12 mouse cellular contexts compared by ENCODE assay signal in genomic region chr2:68409640-68410215, GRCm38 (mm10).
A peak's percentile ranks its signal among the peaks of the same experiment; 100 is the strongest.
DNase-seq lines count a peak whose midpoint lies in the region; ATAC-seq and TF ChIP-seq lines count a peak whose summit lies in the region.
"Had no signal": no experiment of that assay in that cellular context is flagged by ENCODE, and none has a peak within 500 bp of the region (broad histone marks: within the 10 kb centered on the region; RNA-seq: fewer than 3 reads in every experiment).

No protein-coding gene starts in this region.

- ATAC-seq in midbrain, embryonic 11.5 days (ENCODE audit: low FRiP score) = 0 out of 2 replicates have a peak, but pooled peaks have one; percentile 5
- no peak for ATAC-seq in midbrain, embryonic 15.5 days (replicated peaks)
- ATAC-seq in intestine, postnatal 0 days = peak; percentile 70
- peak; percentile 59 for ATAC-seq in stomach, postnatal 0 days (ENCODE audit: low FRiP score, low TSS enrichment)

- no peak overlapping the region for H3K4me2 ChIP-seq in midbrain, embryonic 11.5 days
- no peak overlapping the region for H3K4me2 ChIP-seq in midbrain, embryonic 15.5 days
- peak overlapping the region; percentile 41 for H3K4me2 ChIP-seq in intestine, postnatal 0 days (replicated peaks; ENCODE audit: low read depth)
- H3K4me2 ChIP-seq in stomach, postnatal 0 days (replicated peaks; ENCODE audit: low read depth) = no peak overlapping the region
- H3K4me2 ChIP-seq: limb, embryonic 13.5 days had no signal

- WGBS in heart, embryonic 10.5 days = 91% methylated on average over 12 of the region's 12 CpGs
- WGBS in midbrain, embryonic 11.5 days = 92% methylated on average over 12 of the region's 12 CpGs
- 78% methylated on average over 12 of the region's 12 CpGs for WGBS in midbrain, embryonic 15.5 days
- WGBS in intestine, postnatal 0 days = 29% methylated on average over 12 of the region's 12 CpGs
- 49% methylated on average over 12 of the region's 12 CpGs for WGBS in stomach, postnatal 0 days

- no peak overlapping the region for H3K4me3 ChIP-seq in heart, embryonic 10.5 days
- no peak overlapping the region for H3K4me3 ChIP-seq in midbrain, embryonic 11.5 days (ENCODE audit: low read depth, low read length)
- no peak overlapping the region for H3K4me3 ChIP-seq in midbrain, embryonic 15.5 days
- H3K4me3 ChIP-seq in intestine, postnatal 0 days (ENCODE audit: low read depth, low read length) = no peak overlapping the region
- no peak overlapping the region for H3K4me3 ChIP-seq in stomach, postnatal 0 days (ENCODE audit: low read depth, low read length)
- H3K4me3 ChIP-seq: limb, embryonic 13.5 days had no signal

- intact Hi-C loops in heart, postnatal 36 days (cut with DNase I) = no loop called here

- 0 out of 2 replicates have a peak overlapping the region, but pooled peaks have one; percentile 13 for H3K27ac ChIP-seq in heart, embryonic 10.5 days
- no peak overlapping the region for H3K27ac ChIP-seq in midbrain, embryonic 11.5 days (ENCODE audit: low read depth, low read length)
- no peak overlapping the region for H3K27ac ChIP-seq in midbrain, embryonic 15.5 days
- H3K27ac ChIP-seq in intestine, postnatal 0 days (ENCODE audit: low read depth, low read length) = no peak overlapping the region
- 0 out of 2 replicates have a peak overlapping the region, but pooled peaks have one; percentile 49 for H3K27ac ChIP-seq in stomach, postnatal 0 days (replicated peaks)
- H3K27ac ChIP-seq: limb, embryonic 13.5 days had no signal

- TF ChIP-seq EP300 in stomach, postnatal 0 days (optimal IDR thresholded peaks at IDR 0.05) = no peak

- 0 out of 2 replicates have a peak, but pooled peaks cover 4% of the 10 kb centered on the region for H3K36me3 ChIP-seq in heart, embryonic 10.5 days
- no peaks in the 10 kb centered on the region for H3K36me3 ChIP-seq in midbrain, embryonic 11.5 days (ENCODE audit: control insufficient read depth, insufficient read depth, low read length)
- H3K36me3 ChIP-seq in midbrain, embryonic 15.5 days (replicated peaks) = no peaks in the 10 kb centered on the region
- no peaks in the 10 kb centered on the region for H3K36me3 ChIP-seq in intestine, postnatal 0 days (ENCODE audit: control insufficient read depth, insufficient read depth)
- no peaks in the 10 kb centered on the region for H3K36me3 ChIP-seq in stomach, postnatal 0 days (ENCODE audit: control insufficient read depth, insufficient read depth, low read length)
- H3K36me3 ChIP-seq: limb, embryonic 13.5 days had no signal

- TF ChIP-seq CTCF in intestine, postnatal 0 days (IDR thresholded peaks at IDR 0.05; ENCODE audit: low read depth) = no peak
- no peak for TF ChIP-seq CTCF in stomach, postnatal 0 days (IDR thresholded peaks at IDR 0.05; ENCODE audit: low read depth)

- no peak for DNase-seq in heart, embryonic 10.5 days (ENCODE audit: low spot score)
- DNase-seq in heart, postnatal 36 days = no peak
- DNase-seq in midbrain, embryonic 11.5 days (ENCODE audit: low spot score, missing footprints) = no peak
- peak; percentile 33 for DNase-seq in stomach, postnatal 0 days (ENCODE audit: low spot score)
- no peak for DNase-seq in urinary bladder, postnatal 36 days (ENCODE audit: low spot score in 2 of 2)
- DNase-seq: adrenal gland, postnatal 14 days; gastrocnemius, postnatal 14 days; kidney, adult 8-10 months; lung, postnatal 36 days had no signal

- no peaks in the 10 kb centered on the region for H3K27me3 ChIP-seq in heart, embryonic 10.5 days (ENCODE audit: insufficient read depth, poor library complexity, severe bottlenecking)
- H3K27me3 ChIP-seq in midbrain, embryonic 11.5 days (ENCODE audit: control insufficient read depth, insufficient read depth, low read length) = no peaks in the 10 kb centered on the region; the same call in 1 of the 2 replicates
- H3K27me3 ChIP-seq in midbrain, embryonic 15.5 days (replicated peaks) = no peaks in the 10 kb centered on the region
- H3K27me3 ChIP-seq in intestine, postnatal 0 days (replicated peaks; ENCODE audit: control insufficient read depth, insufficient read depth, low read length) = no peaks in the 10 kb centered on the region
- no peaks in the 10 kb centered on the region for H3K27me3 ChIP-seq in stomach, postnatal 0 days (ENCODE audit: control insufficient read depth, insufficient read depth, low read length)
- H3K27me3 ChIP-seq: limb, embryonic 13.5 days had no signal

- H3K9ac ChIP-seq in midbrain, embryonic 11.5 days (ENCODE audit: low read length) = no peak overlapping the region
- H3K9ac ChIP-seq in midbrain, embryonic 15.5 days = no peak overlapping the region
- no peak overlapping the region for H3K9ac ChIP-seq in intestine, postnatal 0 days (ENCODE audit: low read depth, low read length)
- H3K9ac ChIP-seq in stomach, postnatal 0 days (ENCODE audit: low read length) = no peak overlapping the region
- H3K9ac ChIP-seq: limb, embryonic 13.5 days had no signal

- peaks cover 87% of the 10 kb centered on the region for H3K4me1 ChIP-seq in heart, embryonic 10.5 days
- peaks cover 38% of the 10 kb centered on the region for H3K4me1 ChIP-seq in midbrain, embryonic 11.5 days (ENCODE audit: control insufficient read depth, insufficient read depth, low read length)
- peaks cover 40% of the 10 kb centered on the region for H3K4me1 ChIP-seq in midbrain, embryonic 15.5 days
- 0 out of 2 replicates have a peak, but pooled peaks cover 3% of the 10 kb centered on the region for H3K4me1 ChIP-seq in intestine, postnatal 0 days (replicated peaks; ENCODE audit: control insufficient read depth, insufficient read depth, low read length)
- H3K4me1 ChIP-seq in stomach, postnatal 0 days (replicated peaks; ENCODE audit: control insufficient read depth, insufficient read depth) = 0 out of 2 replicates have a peak, but pooled peaks cover 2% of the 10 kb centered on the region

- H3K9me3 ChIP-seq in heart, embryonic 10.5 days = no peaks in the 10 kb centered on the region
- H3K9me3 ChIP-seq in midbrain, embryonic 11.5 days (ENCODE audit: control insufficient read depth, low read length) = no peaks in the 10 kb centered on the region
- no peaks in the 10 kb centered on the region for H3K9me3 ChIP-seq in midbrain, embryonic 15.5 days
- H3K9me3 ChIP-seq in intestine, postnatal 0 days (ENCODE audit: control insufficient read depth) = no peaks in the 10 kb centered on the region
- no peaks in the 10 kb centered on the region for H3K9me3 ChIP-seq in stomach, postnatal 0 days (ENCODE audit: control insufficient read depth, low read length)
- H3K9me3 ChIP-seq: limb, embryonic 13.5 days had no signal

Comparison
In these comparisons a context has a peak if more than half of its experiments do, and no peak if none do; other contexts are left out.
1. H3K27ac ChIP-seq: peak in heart, embryonic 10.5 days (single experiment) and stomach, postnatal 0 days (single experiment); none in midbrain, embryonic 11.5 days (single experiment), midbrain, embryonic 15.5 days (single experiment) and intestine, postnatal 0 days (single experiment).